Mouse (Mus musculus): ENCODE results near the gene Cmah. TPM values are rescaled to one million over a fixed set of nuclear protein-coding genes. Genes with fewer than 3 reads are reported as not detected.
A peak's percentile ranks its signal among the peaks of the same experiment; 100 is the strongest.

The Cmah gene
- polyA plus RNA-seq, 1 experiment from 2014 or later = 0.86 TPM

DNA sequence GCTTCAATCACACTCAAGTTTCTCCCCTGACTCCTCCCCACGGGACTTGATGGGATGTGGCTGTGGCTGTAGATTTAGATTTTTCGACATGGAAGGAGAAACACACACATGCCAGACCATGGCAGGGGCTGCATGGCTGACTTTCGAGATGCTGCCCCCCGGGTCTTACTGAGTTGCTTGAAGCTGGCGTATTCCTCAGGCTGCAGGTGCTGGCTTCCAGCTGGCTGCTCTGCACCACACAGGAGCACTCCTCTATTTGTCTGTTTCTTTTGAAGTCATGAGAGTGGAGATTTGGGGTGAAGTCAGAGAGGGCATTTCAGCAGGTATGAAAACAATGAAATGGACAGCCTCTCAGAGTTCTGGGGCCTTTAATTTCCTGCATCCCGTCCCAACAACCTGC lies 180.0 kb downstream of the Cmah start:
- ATAC-seq (replicated peaks; ENCODE audit: low FRiP score) = no peak
- Histone ChIP-seq H3K9ac (no peak overlapping the region), H3K27ac (no peak overlapping the region), H3K4me2 (no peak overlapping the region), H3K36me3 (no peaks in the 10 kb centered on the region), H3K9me3 (replicated peaks) (no peaks in the 10 kb centered on the region), H3K4me3 (replicated peaks) (no peak overlapping the region), H3K4me1 (no peaks in the 10 kb centered on the region), H3K27me3 (no peaks in the 10 kb centered on the region)
- WGBS = 70% methylated on average over 6 of the region's 6 CpGs

DNA sequence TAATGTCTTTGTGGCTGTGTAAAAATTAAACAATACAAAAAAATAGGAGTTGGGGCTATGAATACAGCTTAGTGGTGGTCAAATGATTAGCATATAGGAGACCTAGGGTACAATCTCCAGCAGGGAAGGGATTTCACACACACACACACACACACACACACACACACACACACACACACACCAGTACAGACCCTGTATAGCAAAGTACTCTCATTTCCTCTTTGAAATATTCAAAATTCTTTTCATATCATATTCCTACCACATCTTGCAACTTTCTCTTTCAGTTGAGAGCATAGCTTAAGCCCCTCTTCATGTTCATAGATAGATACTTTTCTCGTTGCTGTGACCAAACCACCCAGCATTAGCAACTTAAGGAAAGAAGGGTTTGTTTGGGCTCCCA lies 181.7 kb downstream of the Cmah start:
- H3K4me3 ChIP-seq (replicated peaks) = no peak overlapping the region
- no peaks in the 10 kb centered on the region for H3K27me3 ChIP-seq
- 65% methylated on average over 1 of the region's 1 CpGs for WGBS
- no peaks in the 10 kb centered on the region for H3K4me1 ChIP-seq
- H3K36me3 ChIP-seq = no peaks in the 10 kb centered on the region
- H3K4me2 ChIP-seq = no peak overlapping the region
- no peak for ATAC-seq (replicated peaks; ENCODE audit: low FRiP score)
- no peaks in the 10 kb centered on the region for H3K9me3 ChIP-seq (replicated peaks)
- H3K27ac ChIP-seq = no peak overlapping the region
- H3K9ac ChIP-seq = no peak overlapping the region

DNA sequence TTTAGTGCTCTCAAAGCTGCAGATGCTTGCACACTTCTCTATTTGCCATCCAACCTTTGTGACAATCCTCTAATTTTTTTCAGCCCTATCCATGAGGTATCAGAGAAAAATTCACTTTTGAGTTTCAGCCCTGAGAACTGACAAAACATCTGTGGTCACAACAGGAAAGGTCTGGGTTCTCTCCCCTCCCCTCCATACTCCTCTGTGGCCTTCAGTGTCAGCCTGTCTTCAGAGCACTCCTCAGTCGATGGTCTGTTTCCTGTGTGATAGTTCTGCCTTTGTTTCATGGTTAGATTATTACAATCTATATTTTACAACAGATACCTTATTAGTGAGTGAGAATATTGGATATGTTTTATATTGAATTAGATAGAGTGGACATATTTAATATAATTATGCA lies 184.2 kb downstream of the Cmah start:
- Histone ChIP-seq H3K36me3 (no peaks in the 10 kb centered on the region), H3K4me2 (no peak overlapping the region), H3K9me3 (replicated peaks) (no peaks in the 10 kb centered on the region), H3K27ac (no peak overlapping the region), H3K9ac (no peak overlapping the region), H3K4me3 (replicated peaks) (no peak overlapping the region), H3K27me3 (no peaks in the 10 kb centered on the region), H3K4me1 (no peaks in the 10 kb centered on the region)
- ATAC-seq (replicated peaks; ENCODE audit: low FRiP score) = no peak
- 58% methylated on average over 1 of the region's 1 CpGs for WGBS

DNA sequence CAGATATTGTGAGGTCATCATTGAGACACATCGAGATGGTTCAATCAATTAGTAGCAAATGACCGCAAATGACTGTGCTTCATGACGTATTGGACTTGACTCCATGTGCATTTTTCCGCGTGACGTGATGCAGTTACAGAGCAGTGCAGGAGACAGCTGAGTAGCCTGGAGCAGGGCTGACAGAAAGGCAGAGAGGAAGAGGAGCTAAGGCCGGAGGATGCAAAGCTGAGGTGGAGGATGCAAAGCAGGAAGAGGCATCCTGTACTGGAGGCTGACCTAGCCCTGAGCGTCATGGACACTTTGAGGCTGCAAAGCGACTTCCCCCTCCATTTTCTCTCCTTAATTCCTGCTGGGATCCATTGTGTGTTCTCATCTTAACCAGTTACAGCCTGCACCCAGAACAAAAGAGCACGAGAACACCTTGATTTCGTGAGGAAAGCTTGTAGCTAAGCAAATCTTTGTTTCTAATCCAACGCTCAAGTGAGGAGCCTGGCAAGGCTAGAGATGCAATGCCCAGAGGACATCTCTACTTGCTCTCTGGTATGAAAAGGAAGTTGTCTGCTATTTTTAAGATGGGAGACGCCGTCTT lies 184.8 kb downstream of the Cmah start:
- Histone ChIP-seq H3K27ac (no peak overlapping the region), H3K36me3 (no peaks in the 10 kb centered on the region), H3K9me3 (replicated peaks) (no peaks in the 10 kb centered on the region), H3K4me3 (replicated peaks) (no peak overlapping the region), H3K27me3 (no peaks in the 10 kb centered on the region), H3K4me2 (no peak overlapping the region), H3K4me1 (no peaks in the 10 kb centered on the region), H3K9ac (no peak overlapping the region)
- ATAC-seq (replicated peaks; ENCODE audit: low FRiP score) = no peak
- WGBS = 78% methylated on average over 14 of the region's 14 CpGs

DNA sequence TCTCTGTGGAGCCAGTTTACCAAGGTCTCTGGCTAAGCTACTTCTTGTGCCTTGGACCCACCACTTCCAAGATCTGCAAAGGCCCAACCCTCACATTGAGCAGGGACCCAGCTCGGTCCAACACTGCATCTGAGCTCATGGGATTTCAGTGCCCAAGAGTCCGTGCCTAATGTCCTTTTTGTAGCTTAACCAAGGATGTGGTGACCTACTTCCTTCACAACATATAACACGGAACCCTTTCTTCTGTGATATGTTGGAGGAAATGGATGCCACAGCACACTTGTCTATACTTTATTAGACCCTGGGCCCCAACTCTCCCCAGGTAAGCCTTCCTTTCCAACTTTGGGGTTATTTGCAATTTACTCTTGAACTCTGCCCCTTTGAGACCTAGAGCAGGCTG lies 186.5 kb downstream of the Cmah start:
- Histone ChIP-seq H3K4me1 (no peaks in the 10 kb centered on the region), H3K4me3 (replicated peaks) (no peak overlapping the region)

DNA sequence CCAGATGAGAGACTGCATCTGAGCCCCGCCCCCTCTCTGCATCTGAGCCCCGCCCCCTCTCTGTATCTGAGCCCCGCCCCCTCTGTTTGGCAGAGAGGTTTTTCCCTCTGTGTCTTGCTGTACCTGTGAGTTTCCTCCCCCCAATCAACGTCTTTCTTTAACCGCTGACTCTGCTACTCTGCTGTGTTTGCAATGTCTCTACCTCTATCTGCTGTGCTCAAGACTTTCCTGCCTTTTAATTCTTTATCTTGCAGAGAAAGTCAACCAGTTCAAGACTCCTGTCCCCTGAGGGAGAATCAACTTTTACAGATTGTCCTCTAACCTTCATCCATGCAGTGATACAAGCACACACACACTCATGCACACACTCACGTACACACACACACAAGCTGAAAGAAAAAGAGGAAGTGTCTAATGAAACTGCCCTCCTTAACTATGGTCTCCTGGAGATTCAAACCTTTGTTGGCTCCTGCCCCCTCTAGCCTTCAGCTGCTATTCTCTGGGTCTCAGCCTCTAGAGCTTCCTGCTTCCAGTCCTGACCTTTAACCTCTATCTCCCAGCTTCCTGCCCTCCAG lies 188.0 kb downstream of the Cmah start:
- Histone ChIP-seq H3K4me2 (no peak overlapping the region), H3K4me1 (no peaks in the 10 kb centered on the region), H3K27ac (no peak overlapping the region), H3K9ac (no peak overlapping the region), H3K4me3 (replicated peaks) (no peak overlapping the region), H3K9me3 (replicated peaks) (no peaks in the 10 kb centered on the region), H3K36me3 (no peaks in the 10 kb centered on the region), H3K27me3 (no peaks in the 10 kb centered on the region)
- 56% methylated on average over 6 of the region's 6 CpGs for WGBS
- ATAC-seq (replicated peaks; ENCODE audit: low FRiP score) = no peak

More for the DNA sequence above, 186.5 kb downstream of the Cmah start:
- Histone ChIP-seq H3K9ac (no peak overlapping the region), H3K27me3 (no peaks in the 10 kb centered on the region), H3K4me2 (no peak overlapping the region), H3K36me3 (no peaks in the 10 kb centered on the region), H3K9me3 (replicated peaks) (no peaks in the 10 kb centered on the region), H3K27ac (no peak overlapping the region)
- 90% methylated on average over 3 of the region's 3 CpGs for WGBS
- ATAC-seq (replicated peaks; ENCODE audit: low FRiP score) = no peak

DNA sequence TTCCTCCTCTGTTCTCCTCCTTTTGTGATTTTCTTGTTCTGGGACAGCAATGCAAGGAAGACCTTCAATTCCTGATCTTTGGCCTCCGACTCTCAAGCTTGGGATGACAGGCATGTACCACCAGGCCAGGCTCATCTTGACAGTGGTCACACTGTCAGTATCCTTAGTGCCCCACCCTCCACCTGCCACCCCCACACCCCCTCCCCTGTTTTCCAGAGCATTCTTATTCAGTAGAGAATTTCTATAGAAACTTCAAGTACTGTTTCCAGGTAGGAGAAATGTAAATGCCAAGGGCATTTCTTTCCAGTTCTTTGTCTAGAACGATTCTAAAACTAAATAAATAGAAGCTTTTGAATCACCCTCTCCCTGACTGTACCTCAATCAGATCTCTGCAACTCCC lies 190.6 kb downstream of the Cmah start:
- WGBS = 72% methylated on average over 2 of the region's 2 CpGs
- ATAC-seq (replicated peaks; ENCODE audit: low FRiP score) = no peak

DNA sequence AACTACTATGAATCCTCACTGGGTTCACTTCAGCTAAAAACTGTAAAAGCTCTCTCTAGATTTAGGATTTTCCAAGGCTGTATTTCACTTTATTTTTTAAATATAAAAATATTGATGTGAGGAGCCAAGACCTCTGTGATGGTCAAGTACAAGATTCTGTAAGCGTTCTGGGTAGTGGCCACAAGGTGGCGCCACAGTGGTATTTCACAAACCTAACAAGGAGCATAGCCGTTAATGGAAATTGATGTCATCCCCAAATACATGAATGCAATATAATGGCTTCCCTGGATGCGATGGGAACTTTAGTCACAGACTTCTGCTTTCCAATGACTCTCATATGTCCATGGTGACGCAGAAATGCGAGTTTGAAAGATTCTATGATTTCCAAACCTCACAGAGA lies 191.7 kb downstream of the Cmah start:
- Histone ChIP-seq H3K9ac (no peak overlapping the region), H3K4me2 (no peak overlapping the region), H3K4me3 (replicated peaks) (no peak overlapping the region), H3K27me3 (no peaks in the 10 kb centered on the region), H3K9me3 (replicated peaks) (no peaks in the 10 kb centered on the region), H3K27ac (no peak overlapping the region), H3K4me1 (0 out of 2 replicates have a peak, but pooled peaks cover 4% of the 10 kb centered on the region), H3K36me3 (no peaks in the 10 kb centered on the region)
- 45% methylated on average over 6 of the region's 6 CpGs for WGBS
- no peak for ATAC-seq (replicated peaks; ENCODE audit: low FRiP score)

More for the DNA sequence above, 190.6 kb downstream of the Cmah start:
- Histone ChIP-seq H3K9me3 (replicated peaks) (no peaks in the 10 kb centered on the region), H3K4me3 (replicated peaks) (no peak overlapping the region), H3K4me2 (no peak overlapping the region), H3K27ac (no peak overlapping the region), H3K4me1 (0 out of 2 replicates have a peak, but pooled peaks cover 4% of the 10 kb centered on the region), H3K9ac (no peak overlapping the region), H3K27me3 (no peaks in the 10 kb centered on the region), H3K36me3 (no peaks in the 10 kb centered on the region)

DNA sequence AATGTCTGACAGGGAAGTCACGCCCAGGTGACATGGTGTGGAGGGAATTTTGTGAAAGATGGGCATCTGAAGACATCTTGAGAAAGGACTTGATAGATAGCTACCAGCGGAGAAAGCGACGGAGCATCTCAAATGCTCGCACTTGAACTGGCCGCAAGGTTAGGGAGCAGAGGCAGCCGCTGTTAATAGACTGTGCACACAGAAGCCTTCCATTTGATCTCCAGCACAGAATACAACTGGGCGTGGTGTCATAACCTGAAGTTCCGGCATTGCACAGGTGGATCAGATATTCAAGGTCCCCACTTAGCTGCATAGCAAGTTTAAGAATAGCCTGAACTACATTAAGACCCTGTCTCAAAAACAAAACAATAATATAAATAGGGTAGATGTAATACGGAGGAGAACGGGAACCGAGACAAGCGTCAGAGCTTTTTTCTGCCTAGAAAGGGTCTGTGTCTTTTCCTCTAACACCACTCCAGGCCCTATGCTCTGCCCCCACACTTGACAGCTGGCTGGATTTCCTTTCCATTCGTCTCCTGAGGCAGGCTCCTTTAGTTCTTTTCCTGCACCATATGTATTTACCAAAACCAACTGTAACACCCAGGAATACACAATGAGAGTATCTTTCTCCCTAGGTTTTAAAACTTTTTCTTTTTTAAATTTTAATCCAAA lies 192.9 kb downstream of the Cmah start:
- WGBS = 65% methylated on average over 14 of the region's 14 CpGs
- Histone ChIP-seq H3K27me3 (no peaks in the 10 kb centered on the region), H3K36me3 (no peaks in the 10 kb centered on the region), H3K4me3 (replicated peaks) (no peak overlapping the region), H3K4me2 (no peak overlapping the region), H3K9me3 (replicated peaks) (no peaks in the 10 kb centered on the region), H3K9ac (no peak overlapping the region), H3K4me1 (0 out of 2 replicates have a peak, but pooled peaks cover 4% of the 10 kb centered on the region), H3K27ac (no peak overlapping the region)
- ATAC-seq (replicated peaks; ENCODE audit: low FRiP score) = no peak

DNA sequence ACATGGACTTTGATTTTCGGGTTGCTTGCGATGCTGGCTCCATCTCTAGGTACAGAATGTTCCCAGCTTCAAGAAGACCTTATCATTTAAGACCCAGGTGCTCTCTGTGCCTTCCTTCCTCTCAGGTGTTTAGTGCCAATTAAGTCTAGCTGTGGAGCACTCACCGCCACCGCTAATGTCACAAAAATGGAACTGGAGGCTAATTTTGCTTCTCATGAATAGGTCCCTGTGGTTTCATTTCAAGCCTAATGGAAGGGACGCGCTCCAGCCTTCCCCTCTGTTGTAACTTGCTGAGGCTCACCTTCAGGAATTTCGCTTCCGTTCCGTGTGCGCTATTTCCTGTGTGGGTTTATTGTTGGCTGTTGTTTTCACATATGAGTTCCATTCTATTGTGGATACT lies 193.6 kb downstream of the Cmah start:
- Histone ChIP-seq H3K4me2 (no peak overlapping the region), H3K27ac (0 out of 2 replicates have a peak overlapping the region, but pooled peaks have one; percentile 27), H3K27me3 (no peaks in the 10 kb centered on the region), H3K9ac (no peak overlapping the region), H3K4me3 (replicated peaks) (no peak overlapping the region), H3K4me1 (0 out of 2 replicates have a peak, but pooled peaks cover 4% of the 10 kb centered on the region), H3K36me3 (no peaks in the 10 kb centered on the region), H3K9me3 (replicated peaks) (no peaks in the 10 kb centered on the region)
- no peak for ATAC-seq (replicated peaks; ENCODE audit: low FRiP score)
- WGBS = 83% methylated on average over 10 of the region's 10 CpGs

DNA sequence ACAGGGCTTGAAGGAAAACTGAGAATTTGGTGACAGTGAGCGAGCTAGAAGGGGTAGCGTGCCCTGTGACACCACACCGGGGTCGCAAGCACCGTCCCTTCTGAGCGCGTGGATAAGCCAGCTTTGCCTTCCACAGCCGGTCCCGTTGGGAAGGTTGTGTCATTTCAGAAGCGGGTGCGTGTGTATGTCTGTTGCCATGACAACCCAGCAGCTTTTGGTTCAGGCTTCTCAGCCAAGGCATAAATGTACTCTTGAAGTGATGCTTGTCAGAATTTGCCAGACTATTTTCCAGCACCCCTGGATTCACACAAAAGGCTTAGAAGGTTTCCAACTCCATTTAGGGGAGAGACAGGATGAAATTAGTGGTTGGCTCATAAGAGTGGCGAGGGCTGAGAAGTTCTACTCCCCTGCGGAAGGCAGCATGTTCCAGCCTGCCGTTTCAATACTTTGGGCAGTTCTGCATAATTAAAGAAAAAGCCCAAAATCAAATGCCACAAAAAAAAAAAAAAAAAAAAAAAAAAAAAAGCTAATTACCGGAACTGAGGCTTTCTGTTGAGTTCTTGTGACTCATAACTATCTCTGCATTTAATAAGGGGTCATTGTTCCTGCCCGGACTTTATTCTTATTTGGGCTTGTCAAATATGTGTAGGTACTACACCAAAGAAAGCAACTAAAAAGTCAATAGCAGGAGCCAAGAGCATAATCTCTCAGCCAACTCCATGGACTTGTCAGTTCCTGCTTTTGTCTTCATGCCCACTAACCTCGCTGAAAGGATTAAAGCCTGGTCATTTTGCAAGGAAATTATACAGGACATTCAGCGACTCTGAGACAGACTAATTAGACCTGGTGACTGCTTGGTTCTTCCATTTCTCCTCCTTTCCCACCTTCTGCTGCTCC lies 194.5 kb downstream of the Cmah start:
- whole genome bisulfite sequencing = 68% methylated on average over 18 of the region's 18 CpGs
- Histone ChIP-seq H3K9ac (no peak overlapping the region), H3K4me1 (0 out of 2 replicates have a peak, but pooled peaks cover 4% of the 10 kb centered on the region), H3K27me3 (no peaks in the 10 kb centered on the region), H3K27ac (peak overlapping the region; percentile 27; the same call in 1 of the 2 replicates), H3K36me3 (no peaks in the 10 kb centered on the region), H3K4me2 (no peak overlapping the region), H3K9me3 (replicated peaks) (no peaks in the 10 kb centered on the region), H3K4me3 (replicated peaks) (no peak overlapping the region)
- no peak for ATAC-seq (replicated peaks; ENCODE audit: low FRiP score)

Data from kidney, embryonic 15.5 days (tissue).